Mouse (Mus musculus) layer of hippocampus, adult 2 months (tissue): ENCODE results near the gene Cxcl2. TPM values are rescaled to one million over a fixed set of nuclear protein-coding genes. Genes with fewer than 3 reads are reported as not detected.
A peak's percentile ranks its signal among the peaks of the same experiment; 100 is the strongest.

Experiments
- DNase-seq, 2 experiments: peaks; one replicate each; pipeline ENCODE4 v3.0.0; 2022; ENCODE audit warnings: low spot score in 2 of 2
- H3K27ac ChIP-seq: fragments of 200-600 bp; 2 replicates; pipeline ENCODE4 v1.8.1; 2022
- H3K4me3 ChIP-seq: fragments of 200-600 bp; 2 replicates; pipeline ENCODE4 v1.8.1; 2022; ENCODE audit warnings: mild to moderate bottlenecking
- CTCF ChIP-seq: fragments of 200-600 bp; conservative IDR thresholded peaks from 2 replicates; pipeline ENCODE4 v1.8.1; 2022; ENCODE audit warnings: antibody characterized with exemption, mild to moderate bottlenecking, moderate library complexity
- total RNA-seq, 2 experiments: library from RNA; stranded (reverse); gene quantifications; 2 replicates each; pipeline ENCODE4 v1.2.3; 2021

The Cxcl2 gene
- total RNA-seq, 2 experiments from 2014 or later = not detected

- peak; percentile 43 for TF ChIP-seq CTCF
- no peak overlapping the region for H3K27ac ChIP-seq
- no peak for DNase-seq
- H3K4me3 ChIP-seq = no peak overlapping the region
Measured at GRCm38 (mm10) chr5:90902380-90903260, 1.1 kb upstream of the Cxcl2 start.

GRCm38 (mm10) chr5:90908983-90909382, 5.3 kb downstream of the Cxcl2 start:
- Histone ChIP-seq H3K27ac (no peak overlapping the region), H3K4me3 (no peak overlapping the region)
- TF ChIP-seq CTCF = peak; percentile 89
- peak; percentile 38 to 66 for DNase-seq

GRCm38 (mm10) chr5:90919495-90919894, 15.8 kb downstream of the Cxcl2 start:
- Histone ChIP-seq H3K27ac (no peak overlapping the region), H3K4me3 (no peak overlapping the region)
- no peak for DNase-seq
- TF ChIP-seq CTCF = no peak

- no peak for TF ChIP-seq CTCF
Measured at GRCm38 (mm10) chr5:90922958-90923357, 19.3 kb downstream of the Cxcl2 start.

GRCm38 (mm10) chr5:90930546-90930945, 26.9 kb downstream of the Cxcl2 start:
- TF ChIP-seq CTCF = no peak
- H3K4me3 ChIP-seq = peak overlapping the region; percentile 76
- H3K27ac ChIP-seq = peak overlapping the region; percentile 88
- no peak for DNase-seq

More at GRCm38 (mm10) chr5:90922958-90923357, 19.3 kb downstream of the Cxcl2 start:
- Histone ChIP-seq H3K4me3 (no peak overlapping the region), H3K27ac (no peak overlapping the region)
- no peak for DNase-seq

- H3K27ac ChIP-seq = peak within 1 kb of the TSS; percentile 88
- TF ChIP-seq CTCF = peak; percentile 82
- peak; percentile 61 to 80 for DNase-seq
- peak within 1 kb of the TSS; percentile 76 for H3K4me3 ChIP-seq
Measured at GRCm38 (mm10) chr5:90930971-90931851, 27.5 kb downstream of the Cxcl2 start, which contains the start of gene Mthfd2l. Gene Mthfd2l, plus strand, starts transcription at chr5:90931117.

GRCm38 (mm10) chr5:90931911-90932310, 28.2 kb downstream of the Cxcl2 start:
- no peak for DNase-seq
- Histone ChIP-seq H3K4me3 (peak overlapping the region; percentile 76), H3K27ac (peak overlapping the region; percentile 88)
- no peak for TF ChIP-seq CTCF

- no peak overlapping the region for H3K27ac ChIP-seq
- no peak overlapping the region for H3K4me3 ChIP-seq
- no peak for DNase-seq
- no peak for TF ChIP-seq CTCF
Measured at GRCm38 (mm10) chr5:90936706-90937105, 33.0 kb downstream of the Cxcl2 start.

GRCm38 (mm10) chr5:90945453-90945852, 41.8 kb downstream of the Cxcl2 start:
- Histone ChIP-seq H3K4me3 (no peak overlapping the region), H3K27ac (no peak overlapping the region)
- DNase-seq = no peak
- no peak for TF ChIP-seq CTCF

- no peak for DNase-seq
- Histone ChIP-seq H3K27ac (no peak overlapping the region), H3K4me3 (no peak overlapping the region)
- no peak for TF ChIP-seq CTCF
Measured at GRCm38 (mm10) chr5:90949499-90949898, 45.8 kb downstream of the Cxcl2 start.

GRCm38 (mm10) chr5:90951475-90951874, 47.8 kb downstream of the Cxcl2 start:
- peak; percentile 99 for TF ChIP-seq CTCF
- Histone ChIP-seq H3K4me3 (no peak overlapping the region), H3K27ac (no peak overlapping the region)
- peak; percentile 60 to 66 for DNase-seq

GRCm38 (mm10) chr5:90952731-90953481, 49.2 kb downstream of the Cxcl2 start:
- peak; percentile 83 for TF ChIP-seq CTCF
- H3K4me3 ChIP-seq = no peak overlapping the region
- no peak for DNase-seq
- H3K27ac ChIP-seq = no peak overlapping the region

Other genes starting within 250 kb of the Cxcl2 start
- under 1 TPM; 0.20 to 0.31 TPM for gene Cxcl5, start 144.5 kb upstream of the Cxcl2 start, total RNA-seq
- under 1 TPM in 1 of 2 experiments, not detected in 1; 0.46 TPM for gene Ppbp, start 135.4 kb upstream of the Cxcl2 start, total RNA-seq
- 1 to 10 TPM; 2.0 to 3.5 TPM for gene Pf4, start 131.4 kb upstream of the Cxcl2 start, total RNA-seq
- not detected for gene Cxcl3, start 117.8 kb upstream of the Cxcl2 start, total RNA-seq
- not detected for gene Cxcl15, start 109.3 kb upstream of the Cxcl2 start, total RNA-seq
- gene Cxcl1, start 12.6 kb upstream of the Cxcl2 start, total RNA-seq = not detected
- 10 to 100 TPM; 18.3 to 24.4 TPM for gene Mthfd2l, start 27.2 kb downstream of the Cxcl2 start, total RNA-seq
- under 1 TPM; 0.20 to 0.27 TPM for gene Epgn, start 123.6 kb downstream of the Cxcl2 start, total RNA-seq
- gene Ereg, start 170.8 kb downstream of the Cxcl2 start, total RNA-seq = not detected
- under 1 TPM in 1 of 2 experiments, not detected in 1; 0.41 TPM for gene Areg, start 235.7 kb downstream of the Cxcl2 start, total RNA-seq